Comparison of ENCODE assay signal across 8 mouse cellular contexts in genomic region chr6:84923760-84924221, GRCm38 (mm10).
A peak's percentile ranks its signal among the peaks of the same experiment; 100 is the strongest.
DNase-seq lines count a peak whose midpoint lies in the region; ATAC-seq and TF ChIP-seq lines count a peak whose summit lies in the region.

No protein-coding gene starts in this region.

- H3K36me3 ChIP-seq in lung, embryonic 14.5 days (ENCODE audit: insufficient read depth) = no peaks in the 10 kb centered on the region
- no peaks in the 10 kb centered on the region for H3K36me3 ChIP-seq in limb, embryonic 15.5 days
- no peaks in the 10 kb centered on the region for H3K36me3 ChIP-seq in neural tube, embryonic 14.5 days (ENCODE audit: control insufficient read depth, insufficient read depth, low read length)

- WGBS in lung, embryonic 14.5 days = 40% methylated on average over 12 of the region's 12 CpGs
- 58% methylated on average over 12 of the region's 12 CpGs for WGBS in lung, adult 2 months
- 36% methylated on average over 12 of the region's 12 CpGs for WGBS in limb, embryonic 15.5 days
- 15% methylated on average over 12 of the region's 12 CpGs for WGBS in neural tube, embryonic 14.5 days

- no peak overlapping the region for H3K9ac ChIP-seq in lung, embryonic 14.5 days
- H3K9ac ChIP-seq in limb, embryonic 15.5 days = no peak overlapping the region
- no peak overlapping the region; the same call in 1 of the 2 replicates for H3K9ac ChIP-seq in neural tube, embryonic 14.5 days (replicated peaks; ENCODE audit: low read depth, low read length)

- TF ChIP-seq CTCF in lung, embryonic 14.5 days (IDR thresholded peaks at IDR 0.05; ENCODE audit: low read depth) = no peak
- TF ChIP-seq CTCF in lung, adult 2 months (IDR thresholded peaks at IDR 0.05; ENCODE audit: insufficient read depth, low read length) = no peak

- no peak overlapping the region for H3K4me2 ChIP-seq in lung, embryonic 14.5 days
- peak overlapping the region; percentile 22; the same call in 1 of the 2 replicates for H3K4me2 ChIP-seq in limb, embryonic 15.5 days
- H3K4me2 ChIP-seq in neural tube, embryonic 14.5 days (ENCODE audit: low read depth, low read length) = peak overlapping the region; percentile 0; the same call in 1 of the 2 replicates

- H3K27me3 ChIP-seq in lung, embryonic 14.5 days (ENCODE audit: insufficient read depth, low read length) = no peaks in the 10 kb centered on the region
- no peaks in the 10 kb centered on the region for H3K27me3 ChIP-seq in limb, embryonic 15.5 days
- no peaks in the 10 kb centered on the region for H3K27me3 ChIP-seq in neural tube, embryonic 14.5 days (ENCODE audit: control insufficient read depth, insufficient read depth, low read length)

- H3K27ac ChIP-seq in lung, embryonic 14.5 days (ENCODE audit: low read depth) = no peak overlapping the region
- H3K27ac ChIP-seq in limb, embryonic 15.5 days = peak overlapping the region; percentile 43; the same call in 1 of the 2 replicates
- no peak overlapping the region for H3K27ac ChIP-seq in neural tube, embryonic 14.5 days (ENCODE audit: low read depth, low read length)

- no peaks in the 10 kb centered on the region for H3K4me1 ChIP-seq in lung, embryonic 14.5 days (ENCODE audit: insufficient read depth)
- H3K4me1 ChIP-seq in lung, adult 2 months (ENCODE audit: control insufficient read depth, insufficient read depth, low read length) = no peaks in the 10 kb centered on the region
- H3K4me1 ChIP-seq in limb, embryonic 15.5 days = peaks cover 6% of the 10 kb centered on the region
- 0 out of 2 replicates have a peak, but pooled peaks cover 5% of the 10 kb centered on the region for H3K4me1 ChIP-seq in neural tube, embryonic 14.5 days (ENCODE audit: control insufficient read depth, insufficient read depth, low read length)

- peak; percentile 32 for DNase-seq in lung, embryonic 14.5 days
- no peak for DNase-seq in lung, adult 2 months
- DNase-seq in embryo, embryonic 11 days = peak; percentile 37
- DNase-seq in heart, adult 9 months (ENCODE audit: low spot score in 2 of 2) = peak; percentile 27 to 41
- no peak for DNase-seq in thymus, postnatal 36 days

- no peak overlapping the region for H3K4me3 ChIP-seq in lung, embryonic 14.5 days (ENCODE audit: low read depth, low read length)
- no peak overlapping the region for H3K4me3 ChIP-seq in lung, adult 2 months (replicated peaks; ENCODE audit: extremely low read depth, low read depth, low read length)
- no peak overlapping the region for H3K4me3 ChIP-seq in limb, embryonic 15.5 days
- no peak overlapping the region for H3K4me3 ChIP-seq in neural tube, embryonic 14.5 days (ENCODE audit: low read depth, low read length)

- no peaks in the 10 kb centered on the region for H3K9me3 ChIP-seq in lung, embryonic 14.5 days (ENCODE audit: low read depth, low read length)
- no peaks in the 10 kb centered on the region for H3K9me3 ChIP-seq in limb, embryonic 15.5 days
- H3K9me3 ChIP-seq in neural tube, embryonic 14.5 days (ENCODE audit: control insufficient read depth, low read length) = no peaks in the 10 kb centered on the region

- no peak for TF ChIP-seq POLR2A in lung, adult 2 months (IDR thresholded peaks at IDR 0.05; ENCODE audit: borderline replicate concordance, extremely low read depth, low read depth, low read length)

- ATAC-seq in lung, embryonic 14.5 days (ENCODE audit: insufficient read depth) = no peak; the same call in 1 of the 2 replicates
- ATAC-seq in limb, embryonic 15.5 days (ENCODE audit: insufficient number of reproducible peaks, low FRiP score, low TSS enrichment, low read depth) = no peak
- no peak for ATAC-seq in neural tube, embryonic 14.5 days (ENCODE audit: low read depth)
- no peak for ATAC-seq in cerebellum, adult (ENCODE audit: insufficient number of reproducible peaks, low FRiP score, low TSS enrichment)

Comparison
In these comparisons a context has a peak if more than half of its experiments do, and no peak if none do; other contexts are left out.
1. DNase-seq: peak in lung, embryonic 14.5 days (single experiment), embryo, embryonic 11 days (single experiment) and heart, adult 9 months (2 of 2); none in lung, adult 2 months (single experiment) and thymus, postnatal 36 days (0 of 2).